19 mouse cellular contexts compared by ENCODE assay signal in the genomic region with DNA sequence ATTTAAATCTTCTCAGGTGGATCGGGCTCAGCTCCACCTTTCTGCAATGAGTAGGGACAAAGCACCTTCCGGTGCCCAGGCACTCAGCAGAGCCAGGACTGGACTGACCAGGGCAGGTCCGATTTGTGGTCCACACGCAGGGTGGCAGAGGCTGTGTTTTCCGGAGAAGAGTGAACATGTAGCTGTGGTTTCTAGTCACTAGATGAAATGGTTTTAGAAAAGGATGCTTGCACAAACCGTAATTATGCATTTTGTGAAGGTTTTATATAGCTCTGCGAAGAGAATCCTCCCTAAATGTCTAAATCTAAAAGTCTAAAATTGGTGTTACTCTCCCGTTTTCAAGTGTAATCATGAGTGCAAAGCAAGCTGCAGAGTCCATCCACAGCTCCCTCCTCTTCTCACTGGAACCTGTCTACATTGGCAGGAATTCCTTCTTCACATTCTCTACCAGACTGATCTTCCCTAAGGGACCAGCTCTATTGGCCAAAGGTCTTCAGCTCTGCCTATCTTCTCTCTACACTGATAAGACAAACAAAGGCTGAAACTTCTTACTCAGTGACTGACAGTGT.
DNase-seq lines count a peak whose midpoint lies in the region; ATAC-seq and TF ChIP-seq lines count a peak whose summit lies in the region.
"Had no signal": no experiment of that assay in that cellular context is flagged by ENCODE, and none has a peak within 500 bp of the region (broad histone marks: within the 10 kb centered on the region; RNA-seq: fewer than 3 reads in every experiment).

No protein-coding gene starts in this region.

- no peak overlapping the region for H3K4me2 ChIP-seq in midbrain, embryonic 11.5 days
- H3K4me2 ChIP-seq in midbrain, postnatal 0 days (ENCODE audit: low read depth, low read length, poor library complexity, severe bottlenecking): no peak overlapping the region
- H3K4me2 ChIP-seq: embryonic facial prominence, embryonic 13.5 days; forebrain, embryonic 13.5 days; heart, embryonic 12.5 days; hindbrain, embryonic 14.5 days had no signal

- no peaks in the 10 kb centered on the region for H3K4me1 ChIP-seq in heart, adult 2 months (ENCODE audit: control insufficient read depth, insufficient read depth, low read length)
- no peaks in the 10 kb centered on the region for H3K4me1 ChIP-seq in midbrain, embryonic 11.5 days (ENCODE audit: control insufficient read depth, insufficient read depth, low read length)
- no peaks in the 10 kb centered on the region for H3K4me1 ChIP-seq in midbrain, postnatal 0 days (ENCODE audit: insufficient read depth, low read length)
- H3K4me1 ChIP-seq: embryonic facial prominence, embryonic 13.5 days; hindbrain, embryonic 10.5 days had no signal

- H3K4me3 ChIP-seq in heart, adult 2 months: no peak overlapping the region
- no peak overlapping the region for H3K4me3 ChIP-seq in midbrain, embryonic 11.5 days (ENCODE audit: low read depth, low read length)
- H3K4me3 ChIP-seq in midbrain, postnatal 0 days (ENCODE audit: low read depth, low read length): no peak overlapping the region
- no peak overlapping the region for H3K4me3 ChIP-seq in gastrocnemius, adult 2 months
- H3K4me3 ChIP-seq: embryonic facial prominence, embryonic 13.5 days; forebrain, embryonic 13.5 days; heart, embryonic 12.5 days; hindbrain, embryonic 10.5 days had no signal

- peak; percentile 23 for DNase-seq in heart, adult 11 months
- DNase-seq in heart, adult 2 months: no peak
- peak; percentile 79 for DNase-seq in midbrain, embryonic 11.5 days (ENCODE audit: low spot score, missing footprints)
- no peak for DNase-seq in midbrain, postnatal 0 days (ENCODE audit: low spot score)
- peak; percentile 52 for DNase-seq in brain, adult 2 months (ENCODE audit: low read depth, low spot score)
- DNase-seq in telencephalon, adult 2 months (ENCODE audit: low read depth, low spot score): peak; percentile 44
- DNase-seq in gastrocnemius, adult 2 months: no peak
- DNase-seq: adrenal gland, postnatal 14 days; cerebellum, adult 18-20 months; cerebellum, adult 9-11 months; cerebellum, postnatal 36 days; forebrain, postnatal 0 days; gastrocnemius, postnatal 10 days had no signal

- no peaks in the 10 kb centered on the region for H3K36me3 ChIP-seq in heart, adult 2 months (ENCODE audit: control insufficient read depth, insufficient read depth, low read length)
- H3K36me3 ChIP-seq in midbrain, embryonic 11.5 days (ENCODE audit: control insufficient read depth, insufficient read depth, low read length): no peaks in the 10 kb centered on the region
- H3K36me3 ChIP-seq in midbrain, postnatal 0 days (ENCODE audit: insufficient read depth, low read length): no peaks in the 10 kb centered on the region
- H3K36me3 ChIP-seq: heart, embryonic 12.5 days; hindbrain, embryonic 10.5 days had no signal

- H3K9ac ChIP-seq in heart, adult 2 months (ENCODE audit: low read depth, low read length): no peak overlapping the region
- H3K9ac ChIP-seq in midbrain, embryonic 11.5 days (ENCODE audit: low read length): no peak overlapping the region
- H3K9ac ChIP-seq in midbrain, postnatal 0 days (replicated peaks; ENCODE audit: low read length, poor library complexity, severe bottlenecking): no peak overlapping the region
- H3K9ac ChIP-seq: embryonic facial prominence, embryonic 13.5 days; forebrain, embryonic 13.5 days; forebrain, postnatal 0 days; heart, embryonic 12.5 days; hindbrain, embryonic 14.5 days had no signal

- no peak for TF ChIP-seq EP300 in heart, adult 2 months (IDR thresholded peaks at IDR 0.05; ENCODE audit: insufficient read depth, low read depth, low read length)

- no peak for ATAC-seq in midbrain, embryonic 11.5 days (ENCODE audit: low FRiP score)
- no peak for ATAC-seq in midbrain, postnatal 0 days (ENCODE audit: low FRiP score)
- ATAC-seq in inflammation-experienced regulatory T-cells, adult 6 months: no peak
- ATAC-seq: forebrain, embryonic 13.5 days; forebrain, postnatal 0 days had no signal

- intact Hi-C loops in heart, adult 2 months (cut with DNase I): no loop called here
- intact Hi-C loops in gastrocnemius, adult 2 months (cut with DNase I): no loop called here

- H3K9me3 ChIP-seq in midbrain, embryonic 11.5 days (ENCODE audit: control insufficient read depth, low read length): no peaks in the 10 kb centered on the region
- H3K9me3 ChIP-seq in midbrain, postnatal 0 days (ENCODE audit: low read length): no peaks in the 10 kb centered on the region
- H3K9me3 ChIP-seq: embryonic facial prominence, embryonic 13.5 days; forebrain, embryonic 13.5 days; heart, embryonic 12.5 days; hindbrain, embryonic 10.5 days had no signal

- no peaks in the 10 kb centered on the region for H3K27me3 ChIP-seq in heart, adult 2 months (ENCODE audit: control insufficient read depth, insufficient read depth, low read length)
- H3K27me3 ChIP-seq in midbrain, embryonic 11.5 days (ENCODE audit: control insufficient read depth, insufficient read depth, low read length): no peaks in the 10 kb centered on the region
- no peaks in the 10 kb centered on the region for H3K27me3 ChIP-seq in midbrain, postnatal 0 days (ENCODE audit: insufficient read depth, low read length)
- H3K27me3 ChIP-seq: embryonic facial prominence, embryonic 13.5 days; forebrain, embryonic 13.5 days; heart, embryonic 12.5 days had no signal

- TF ChIP-seq POLR2A in heart, adult 2 months (IDR thresholded peaks at IDR 0.05; ENCODE audit: insufficient read depth, low read depth, low read length): no peak

- no peak overlapping the region for H3K27ac ChIP-seq in heart, adult 2 months
- H3K27ac ChIP-seq in midbrain, embryonic 11.5 days (ENCODE audit: low read depth, low read length): no peak overlapping the region
- no peak overlapping the region for H3K27ac ChIP-seq in midbrain, postnatal 0 days (ENCODE audit: low read depth, low read length)
- no peak overlapping the region for H3K27ac ChIP-seq in gastrocnemius, adult 2 months
- H3K27ac ChIP-seq: embryonic facial prominence, embryonic 13.5 days; forebrain, embryonic 13.5 days; hindbrain, embryonic 10.5 days; hindbrain, embryonic 14.5 days had no signal

- TF ChIP-seq CTCF in heart, adult 2 months (IDR thresholded peaks at IDR 0.05): no peak
- TF ChIP-seq CTCF in midbrain, postnatal 0 days (IDR thresholded peaks at IDR 0.05): no peak
- TF ChIP-seq CTCF in gastrocnemius, adult 2 months (IDR thresholded peaks at IDR 0.05): no peak

- 89% methylated on average over 8 of the region's 8 CpGs for WGBS in heart, adult 2 months
- WGBS in midbrain, embryonic 11.5 days: 92% methylated on average over 8 of the region's 8 CpGs
- 93% methylated on average over 8 of the region's 8 CpGs for WGBS in midbrain, postnatal 0 days

- no peaks in the 10 kb centered on the region for H3K79me2 ChIP-seq in heart, adult 2 months (replicated peaks; ENCODE audit: control insufficient read depth, insufficient read depth, low read length)

Comparison
In these comparisons a context has a peak if more than half of its experiments do, and no peak if none do; other contexts are left out.
1. DNase-seq: peak in heart, adult 11 months (single experiment), midbrain, embryonic 11.5 days (single experiment), brain, adult 2 months (single experiment) and telencephalon, adult 2 months (single experiment); none in heart, adult 2 months (0 of 2), midbrain, postnatal 0 days (single experiment) and gastrocnemius, adult 2 months (single experiment).